Mouse (Mus musculus): ENCODE measurements around the gene Tmem150c.

The Tmem150c gene

DNA sequence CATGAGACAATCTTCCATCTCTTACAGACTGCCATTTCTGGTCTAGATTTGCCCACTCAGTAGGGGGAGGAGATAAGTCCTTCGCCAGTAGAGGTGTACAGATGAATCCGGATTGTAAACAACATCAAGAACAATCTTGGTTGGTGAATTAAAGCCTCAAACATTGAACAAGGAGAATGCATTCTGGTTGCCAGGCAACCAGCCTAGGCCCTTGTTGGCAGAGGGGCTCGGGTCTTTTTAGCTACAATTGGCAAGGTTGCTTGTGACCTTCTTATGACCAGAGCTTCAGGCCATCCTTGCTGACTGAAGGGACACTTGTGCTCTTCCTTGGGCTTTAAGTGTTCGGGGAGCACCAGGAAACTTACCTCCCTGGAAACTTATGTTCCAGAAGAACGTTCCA, 16.5 kb upstream of the Tmem150c start:
- in situ Hi-C loops (cut with MboI; ENCODE audit: low pct_unique_long_range_greater_than_20kb in 1 of 2, low sequenced_read_pairs in 2 of 2, unreplicated experiment in 1 of 2): no loop called here

DNA sequence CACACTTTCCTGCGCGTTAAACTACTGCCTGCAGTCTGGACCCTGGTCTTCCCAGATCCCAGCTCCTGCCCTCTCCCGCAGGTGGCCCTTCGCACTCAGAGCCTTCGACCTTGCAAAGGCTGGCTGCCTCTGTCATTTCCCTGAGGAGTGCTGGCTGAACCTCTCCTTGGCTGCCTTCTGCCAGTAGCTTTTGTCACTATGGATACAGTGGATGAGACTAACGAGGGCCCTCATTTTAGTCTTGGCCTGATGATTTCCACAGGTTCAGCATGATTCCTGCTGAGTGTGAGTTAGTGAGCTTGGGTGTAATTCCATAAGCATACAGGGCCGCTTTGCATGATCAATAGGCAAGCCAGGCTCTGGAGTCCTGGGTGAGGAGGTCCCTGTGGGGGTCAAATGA, 16.0 kb upstream of the Tmem150c start:
- in situ Hi-C loops (cut with MboI; ENCODE audit: low pct_unique_long_range_greater_than_20kb in 1 of 2, low sequenced_read_pairs in 2 of 2, unreplicated experiment in 1 of 2): no loop called here

DNA sequence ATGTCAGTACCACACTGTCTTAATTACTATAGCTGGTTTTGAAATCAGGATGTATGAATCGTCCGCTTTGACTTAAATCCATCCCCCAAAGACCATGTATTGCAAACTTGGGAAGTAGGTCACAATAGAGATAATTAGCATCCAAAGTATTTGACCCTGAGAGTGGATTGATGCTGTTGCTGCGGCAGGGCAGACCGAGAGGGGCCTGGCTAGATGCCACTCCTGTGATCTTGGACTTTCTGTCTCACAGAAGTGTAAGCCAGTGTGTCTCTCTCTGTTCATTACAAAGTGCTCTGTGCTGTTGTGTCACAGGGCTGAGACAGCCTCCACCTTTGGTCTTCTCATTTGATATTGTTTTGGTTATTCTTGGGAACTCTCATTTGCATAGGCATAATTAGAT, 12.5 kb upstream of the Tmem150c start:
- in situ Hi-C loops (cut with MboI; ENCODE audit: low pct_unique_long_range_greater_than_20kb in 1 of 2, low sequenced_read_pairs in 2 of 2, unreplicated experiment in 1 of 2): no loop called here

DNA sequence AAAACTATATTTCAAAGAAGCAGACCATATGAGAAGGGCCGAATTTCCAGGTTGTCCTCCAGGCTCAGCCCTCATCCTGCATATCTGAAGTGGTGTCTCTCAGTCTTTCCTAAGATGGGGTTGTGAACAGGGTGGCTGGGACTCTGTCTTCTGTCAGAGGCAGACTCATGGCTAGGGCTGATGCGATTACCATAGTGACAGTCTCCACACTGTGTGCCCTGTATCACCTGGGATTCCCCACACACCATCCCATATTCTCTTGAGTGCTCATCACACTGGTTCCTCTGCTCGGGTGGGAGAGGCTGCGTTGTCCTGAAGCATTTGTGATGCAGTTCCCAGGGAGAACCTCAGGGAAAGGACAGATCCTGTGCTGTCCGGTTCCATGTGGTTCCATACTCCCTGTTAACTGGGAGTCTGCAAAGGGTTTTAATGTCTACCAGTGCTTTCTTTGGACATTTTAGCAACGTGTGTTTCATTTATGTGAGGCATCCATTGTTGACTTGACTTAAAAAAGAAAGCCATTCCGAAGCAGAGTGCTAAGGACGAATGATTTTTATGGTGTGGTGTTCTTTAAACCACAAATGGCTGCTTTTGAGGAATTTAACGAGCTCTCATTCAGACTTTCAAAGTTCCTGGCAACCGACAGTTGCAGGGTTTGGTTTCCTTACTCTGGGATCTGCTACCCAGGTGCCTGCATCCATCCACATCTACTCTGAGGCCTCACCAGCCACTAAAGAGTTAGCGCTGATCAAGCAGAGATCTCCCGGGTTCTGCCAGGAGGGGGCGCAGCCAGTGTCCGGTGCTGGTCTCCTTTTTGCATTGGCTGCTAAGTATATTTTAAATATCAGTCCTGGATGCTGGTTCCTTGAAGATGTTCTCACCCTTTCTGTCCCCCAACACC, 7.2 kb upstream of the Tmem150c start:
- in situ Hi-C loops (cut with MboI; ENCODE audit: low pct_unique_long_range_greater_than_20kb in 1 of 2, low sequenced_read_pairs in 2 of 2, unreplicated experiment in 1 of 2): no loop called here

- in situ Hi-C loops (cut with MboI; ENCODE audit: low pct_unique_long_range_greater_than_20kb in 1 of 2, low sequenced_read_pairs in 2 of 2, unreplicated experiment in 1 of 2): no loop called here
Observed at GRCm38 (mm10) chr5:100163368-100163767, 3.8 kb upstream of the Tmem150c start.

GRCm38 (mm10) chr5:100162857-100163256, 3.2 kb upstream of the Tmem150c start:
- in situ Hi-C loops (cut with MboI; ENCODE audit: low pct_unique_long_range_greater_than_20kb in 1 of 2, low sequenced_read_pairs in 2 of 2, unreplicated experiment in 1 of 2): no loop called here

GRCm38 (mm10) chr5:100162053-100162452, 2.4 kb upstream of the Tmem150c start:
- in situ Hi-C loops (cut with MboI; ENCODE audit: low pct_unique_long_range_greater_than_20kb in 1 of 2, low sequenced_read_pairs in 2 of 2, unreplicated experiment in 1 of 2): no loop called here

GRCm38 (mm10) chr5:100158791-100159637, 594 bp downstream of the Tmem150c start:
- in situ Hi-C loops (cut with MboI; ENCODE audit: low pct_unique_long_range_greater_than_20kb in 1 of 2, low sequenced_read_pairs in 2 of 2, unreplicated experiment in 1 of 2): no loop called here

- in situ Hi-C loops (cut with MboI; ENCODE audit: low pct_unique_long_range_greater_than_20kb in 1 of 2, low sequenced_read_pairs in 2 of 2, unreplicated experiment in 1 of 2): no loop called here
Observed at GRCm38 (mm10) chr5:100158301-100158700, 1.3 kb downstream of the Tmem150c start.

- in situ Hi-C loops (cut with MboI; ENCODE audit: low pct_unique_long_range_greater_than_20kb in 1 of 2, low sequenced_read_pairs in 2 of 2, unreplicated experiment in 1 of 2): no loop called here
Observed at GRCm38 (mm10) chr5:100155646-100156045, 4.0 kb downstream of the Tmem150c start.

- in situ Hi-C loops (cut with MboI; ENCODE audit: low pct_unique_long_range_greater_than_20kb in 1 of 2, low sequenced_read_pairs in 2 of 2, unreplicated experiment in 1 of 2): no loop called here
Observed at GRCm38 (mm10) chr5:100149967-100150366, 9.6 kb downstream of the Tmem150c start.

DNA sequence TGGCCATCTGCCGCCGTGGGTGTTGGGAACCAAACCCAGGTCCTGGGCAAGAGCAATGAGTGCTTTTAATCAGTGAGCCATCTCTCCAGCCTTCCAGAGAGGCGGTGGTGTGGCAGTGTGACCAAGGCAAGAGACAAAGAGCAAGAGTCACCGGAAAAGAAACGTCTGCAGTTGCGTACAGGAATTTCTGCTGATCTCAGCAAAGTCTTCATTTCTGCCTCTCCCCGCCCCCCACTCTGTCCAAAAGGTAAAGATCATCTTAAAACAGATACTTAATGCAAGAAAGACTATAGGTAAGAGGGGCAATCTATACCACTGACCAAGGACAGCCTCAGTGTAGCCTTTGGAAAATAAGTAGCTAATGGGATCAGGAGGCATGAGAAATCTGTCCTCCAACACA, 14.8 kb downstream of the Tmem150c start:
- in situ Hi-C loops (cut with MboI; ENCODE audit: low pct_unique_long_range_greater_than_20kb in 1 of 2, low sequenced_read_pairs in 2 of 2, unreplicated experiment in 1 of 2): no loop called here

- in situ Hi-C loops (cut with MboI; ENCODE audit: low pct_unique_long_range_greater_than_20kb in 1 of 2, low sequenced_read_pairs in 2 of 2, unreplicated experiment in 1 of 2): no loop called here
Observed at GRCm38 (mm10) chr5:100127283-100127682, 32.3 kb downstream of the Tmem150c start.

- in situ Hi-C loops (cut with MboI; ENCODE audit: low pct_unique_long_range_greater_than_20kb in 1 of 2, low sequenced_read_pairs in 2 of 2, unreplicated experiment in 1 of 2): no loop called here
Observed at GRCm38 (mm10) chr5:100125409-100126123, 34.0 kb downstream of the Tmem150c start.

DNA sequence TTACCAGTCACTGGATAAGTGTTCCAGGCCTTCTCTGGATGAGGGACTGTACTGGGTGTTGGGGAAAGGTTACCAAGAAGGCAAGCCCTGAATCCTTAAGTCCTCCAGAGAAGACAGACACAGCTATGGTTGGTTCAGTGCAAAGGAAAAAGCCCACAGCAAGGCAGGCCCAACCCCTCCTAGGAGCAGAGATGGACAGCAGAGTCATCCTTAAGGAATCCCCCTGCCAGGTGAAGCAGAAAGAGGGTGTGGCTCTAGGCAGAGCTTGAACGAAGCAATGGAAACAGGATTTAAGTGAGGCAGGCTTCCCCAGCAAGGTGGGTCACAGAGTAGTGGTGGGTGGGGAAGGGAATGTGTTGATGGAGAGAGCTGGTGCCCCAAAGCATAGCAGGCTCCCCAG, 35.1 kb downstream of the Tmem150c start:
- in situ Hi-C loops (cut with MboI; ENCODE audit: low pct_unique_long_range_greater_than_20kb in 1 of 2, low sequenced_read_pairs in 2 of 2, unreplicated experiment in 1 of 2): no loop called here

- in situ Hi-C loops (cut with MboI; ENCODE audit: low pct_unique_long_range_greater_than_20kb in 1 of 2, low sequenced_read_pairs in 2 of 2, unreplicated experiment in 1 of 2): no loop called here
Observed at GRCm38 (mm10) chr5:100123283-100123682, 36.3 kb downstream of the Tmem150c start.

- in situ Hi-C loops (cut with MboI; ENCODE audit: low pct_unique_long_range_greater_than_20kb in 1 of 2, low sequenced_read_pairs in 2 of 2, unreplicated experiment in 1 of 2): no loop called here
Observed at GRCm38 (mm10) chr5:100121170-100121569, 38.4 kb downstream of the Tmem150c start.

- in situ Hi-C loops (cut with MboI; ENCODE audit: low pct_unique_long_range_greater_than_20kb in 1 of 2, low sequenced_read_pairs in 2 of 2, unreplicated experiment in 1 of 2): no loop called here
Observed at GRCm38 (mm10) chr5:100120711-100121141, 38.9 kb downstream of the Tmem150c start.

DNA sequence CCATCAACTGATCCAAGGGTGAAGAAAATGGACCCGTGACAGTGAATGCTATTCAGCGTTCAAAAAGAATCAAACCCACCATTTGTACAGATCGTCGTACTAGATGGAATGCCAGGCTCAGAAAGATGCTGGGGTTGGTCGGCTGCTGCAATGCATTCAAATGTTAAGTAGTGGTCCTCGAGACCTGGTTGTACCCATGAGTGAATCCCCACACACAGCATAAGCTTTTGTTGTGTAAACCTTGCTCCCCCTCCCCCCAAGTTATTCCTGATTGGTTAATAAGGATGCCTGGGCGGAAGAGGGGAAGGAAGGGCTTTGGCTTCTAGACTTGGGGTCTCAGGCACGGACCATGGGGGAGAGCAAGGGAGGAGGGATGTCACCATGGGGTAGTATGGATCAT, 40.3 kb downstream of the Tmem150c start:
- in situ Hi-C loops (cut with MboI; ENCODE audit: low pct_unique_long_range_greater_than_20kb in 1 of 2, low sequenced_read_pairs in 2 of 2, unreplicated experiment in 1 of 2): no loop called here

Data from mouse embryonic stem cell (cell line).